Comparison of ENCODE assay signal across 18 mouse cellular contexts in genomic region chr8:53612297-53612696, GRCm38 (mm10). TPM values are rescaled to one million over a fixed set of nuclear protein-coding genes. Genes with fewer than 3 reads are reported as not detected.
A peak's percentile ranks its signal among the peaks of the same experiment; 100 is the strongest.
DNase-seq lines count a peak whose midpoint lies in the region; ATAC-seq and TF ChIP-seq lines count a peak whose summit lies in the region.
"Had no signal": no experiment of that assay in that cellular context is flagged by ENCODE, and none has a peak within 500 bp of the region (broad histone marks: within the 10 kb centered on the region; RNA-seq: fewer than 3 reads in every experiment).

No protein-coding gene starts in this region.

- TF ChIP-seq POLR2A in ES-Bruce4 (IDR thresholded peaks at IDR 0.05; ENCODE audit: insufficient read depth, low read length), result no peak
- TF ChIP-seq POLR2A in MEL (IDR thresholded peaks at IDR 0.05; ENCODE audit: control insufficient read depth in 1 of 2, insufficient read depth in 1 of 2, low read depth in 1 of 2, low read length in 2 of 2, poor library complexity in 1 of 2), result no peak

- H3K4me1 ChIP-seq in ES-Bruce4 (ENCODE audit: control insufficient read depth, insufficient read depth, low read length), result no peaks in the 10 kb centered on the region
- no peaks in the 10 kb centered on the region for H3K4me1 ChIP-seq in MEL (ENCODE audit: control insufficient read depth in 1 of 2, insufficient read depth in 2 of 2, low read length in 2 of 2)
- H3K4me1 ChIP-seq in stomach, postnatal 0 days (replicated peaks; ENCODE audit: control insufficient read depth, insufficient read depth), result no peaks in the 10 kb centered on the region
- H3K4me1 ChIP-seq: forebrain, embryonic 10.5 days; heart, embryonic 13.5 days; hindbrain, embryonic 13.5 days; kidney, embryonic 15.5 days; midbrain, embryonic 13.5 days; neural tube, embryonic 13.5 days had no signal

- no peak for TF ChIP-seq RAD21 in MEL (IDR thresholded peaks at IDR 0.05; ENCODE audit: low read depth, low read length)

- peak; percentile 35 for TF ChIP-seq CTCF in ES-Bruce4 (IDR thresholded peaks at IDR 0.05; ENCODE audit: low read depth, low read length)
- TF ChIP-seq CTCF in MEL (IDR thresholded peaks at IDR 0.05 in 2 of 3, conservative IDR thresholded peaks at IDR 0.05 in 1 of 3; ENCODE audit: control insufficient read depth in 1 of 3, insufficient read depth in 1 of 3, low read depth in 2 of 3, low read length in 3 of 3, poor library complexity in 1 of 3, severe bottlenecking in 1 of 3), result peak; percentile 25 to 43 (median 32); a peak in 5 of 6 replicates
- TF ChIP-seq CTCF in stomach, postnatal 0 days (IDR thresholded peaks at IDR 0.05; ENCODE audit: low read depth), result peak; percentile 30

- peak; percentile 13 for DNase-seq in kidney, postnatal 10 days
- DNase-seq in kidney, postnatal 14 days, result no peak
- DNase-seq in MEL (ENCODE audit: low read depth, low spot score) (peak; percentile 10), MN1 (ENCODE audit: low spot score) (no peak)
- DNase-seq in stomach, postnatal 0 days (ENCODE audit: low spot score), result no peak
- no peak for DNase-seq in right cerebral cortex, adult 18-20 months
- DNase-seq: adrenal gland, postnatal 10 days; retina, postnatal 1 day had no signal

- H3K27me3 ChIP-seq in ES-Bruce4 (ENCODE audit: control insufficient read depth, insufficient read depth, low read length, poor library complexity, severe bottlenecking) (no peaks in the 10 kb centered on the region), MEL (ENCODE audit: control insufficient read depth in 1 of 2, insufficient read depth in 2 of 2, low read length in 2 of 2) (no peaks in the 10 kb centered on the region)
- no peaks in the 10 kb centered on the region for H3K27me3 ChIP-seq in stomach, postnatal 0 days (ENCODE audit: control insufficient read depth, insufficient read depth, low read length)
- H3K27me3 ChIP-seq: heart, embryonic 13.5 days; hindbrain, embryonic 13.5 days; kidney, embryonic 15.5 days; liver, embryonic 12.5 days; midbrain, embryonic 13.5 days; neural tube, embryonic 13.5 days had no signal

- no peak overlapping the region for H3K4me3 ChIP-seq in ES-Bruce4 (ENCODE audit: low read depth, low read length)
- no peak overlapping the region for H3K4me3 ChIP-seq in MEL (ENCODE audit: control insufficient read depth in 1 of 2, insufficient read depth in 1 of 2, low read depth in 2 of 2, low read length in 2 of 2)
- no peak overlapping the region for H3K4me3 ChIP-seq in stomach, postnatal 0 days (ENCODE audit: low read depth, low read length)
- H3K4me3 ChIP-seq: forebrain, embryonic 10.5 days; heart, embryonic 13.5 days; hindbrain, embryonic 13.5 days; kidney, embryonic 15.5 days; liver, embryonic 12.5 days; midbrain, embryonic 13.5 days; neural tube, embryonic 13.5 days had no signal

- peaks cover 12% of the 10 kb centered on the region for H3K9me3 ChIP-seq in ES-Bruce4 (replicated peaks; ENCODE audit: control insufficient read depth, insufficient read depth, low read length, poor library complexity, severe bottlenecking)
- no peaks in the 10 kb centered on the region for H3K9me3 ChIP-seq in MEL (replicated peaks; ENCODE audit: insufficient read depth, low read length)
- H3K9me3 ChIP-seq in stomach, postnatal 0 days (ENCODE audit: control insufficient read depth, low read length), result no peaks in the 10 kb centered on the region
- H3K9me3 ChIP-seq: forebrain, embryonic 10.5 days; G1E; heart, embryonic 13.5 days; hindbrain, embryonic 13.5 days; kidney, embryonic 15.5 days; liver, embryonic 12.5 days; midbrain, embryonic 13.5 days; neural tube, embryonic 13.5 days had no signal

- H3K4me2 ChIP-seq in stomach, postnatal 0 days (replicated peaks; ENCODE audit: low read depth), result no peak overlapping the region
- H3K4me2 ChIP-seq: heart, embryonic 13.5 days; hindbrain, embryonic 13.5 days; kidney, embryonic 15.5 days; liver, embryonic 12.5 days; midbrain, embryonic 13.5 days; neural tube, embryonic 13.5 days had no signal

- no peaks in the 10 kb centered on the region for H3K79me2 ChIP-seq in MEL (ENCODE audit: control insufficient read depth, insufficient read depth, low read length, poor library complexity)

- TF ChIP-seq EP300 in ES-Bruce4 (IDR thresholded peaks at IDR 0.05; ENCODE audit: insufficient read depth, low read depth, low read length) (no peak), MEL (IDR thresholded peaks at IDR 0.05; ENCODE audit: low read depth in 1 of 2, low read length in 2 of 2) (no peak)
- TF ChIP-seq EP300 in stomach, postnatal 0 days (optimal IDR thresholded peaks at IDR 0.05), result no peak

- H3K27ac ChIP-seq in ES-Bruce4 (ENCODE audit: insufficient read depth, low read length) (no peak overlapping the region), MEL (ENCODE audit: control insufficient read depth, low read depth, low read length) (no peak overlapping the region)
- no peak overlapping the region for H3K27ac ChIP-seq in stomach, postnatal 0 days (replicated peaks)
- H3K27ac ChIP-seq: forebrain, embryonic 10.5 days; heart, embryonic 13.5 days; hindbrain, embryonic 13.5 days; kidney, embryonic 15.5 days; liver, embryonic 12.5 days; midbrain, embryonic 13.5 days; neural tube, embryonic 13.5 days had no signal

- 79% methylated on average over 7 of the region's 7 CpGs for WGBS in stomach, postnatal 0 days

- H3K9ac ChIP-seq in ES-Bruce4 (ENCODE audit: low read depth, poor library complexity, severe bottlenecking), result no peak overlapping the region
- H3K9ac ChIP-seq in MEL (ENCODE audit: control insufficient read depth, low read depth, low read length, poor library complexity, severe bottlenecking), result no peak overlapping the region
- no peak overlapping the region for H3K9ac ChIP-seq in stomach, postnatal 0 days (ENCODE audit: low read length)
- H3K9ac ChIP-seq: heart, embryonic 13.5 days; hindbrain, embryonic 13.5 days; kidney, embryonic 15.5 days; liver, embryonic 12.5 days; midbrain, embryonic 13.5 days; neural tube, embryonic 13.5 days had no signal

- no peak for ATAC-seq in stomach, postnatal 0 days (ENCODE audit: low FRiP score, low TSS enrichment)
- ATAC-seq: liver, embryonic 12.5 days; midbrain, embryonic 13.5 days had no signal

- no peaks in the 10 kb centered on the region for H3K36me3 ChIP-seq in ES-Bruce4 (ENCODE audit: control insufficient read depth, insufficient read depth, low read length, poor library complexity, severe bottlenecking)
- H3K36me3 ChIP-seq in MEL (ENCODE audit: control insufficient read depth in 1 of 2, insufficient read depth in 2 of 2, low read length in 2 of 2), result no peaks in the 10 kb centered on the region
- H3K36me3 ChIP-seq in stomach, postnatal 0 days (ENCODE audit: control insufficient read depth, insufficient read depth, low read length), result no peaks in the 10 kb centered on the region
- H3K36me3 ChIP-seq: hindbrain, embryonic 13.5 days; midbrain, embryonic 13.5 days; neural tube, embryonic 13.5 days had no signal

TF ChIP-seq in MEL, 35 proteins besides CTCF, POLR2A, EP300 and RAD21:
- TF ChIP-seq HCFC1 (IDR thresholded peaks at IDR 0.05; ENCODE audit: low read depth, low read length), result no peak
- TF ChIP-seq GABPA (IDR thresholded peaks at IDR 0.05; ENCODE audit: low read depth, low read length), result no peak
- no peak for TF ChIP-seq MYB (IDR thresholded peaks at IDR 0.05; ENCODE audit: low read depth, low read length)
- TF ChIP-seq ZNF384 (IDR thresholded peaks at IDR 0.05; ENCODE audit: low read depth, low read length), result no peak
- TF ChIP-seq SMC3 (IDR thresholded peaks at IDR 0.05; ENCODE audit: low read depth, low read length), result no peak
- no peak for TF ChIP-seq CHD2 (IDR thresholded peaks at IDR 0.05; ENCODE audit: low read length)
- TF ChIP-seq MXI1 (IDR thresholded peaks at IDR 0.05; ENCODE audit: low read depth, low read length), result no peak
- no peak for TF ChIP-seq POLR2AphosphoS2 (IDR thresholded peaks at IDR 0.05; ENCODE audit: low read length)
- TF ChIP-seq NRF1 (IDR thresholded peaks at IDR 0.05; ENCODE audit: insufficient read depth, low read depth, low read length, poor library complexity, severe bottlenecking), result no peak
- no peak for TF ChIP-seq USF1 (IDR thresholded peaks at IDR 0.05; ENCODE audit: low read depth, low read length)
- TF ChIP-seq TAL1 (IDR thresholded peaks at IDR 0.05; ENCODE audit: low read length), result no peak
- TF ChIP-seq MAFK (IDR thresholded peaks at IDR 0.05; ENCODE audit: borderline replicate concordance, low read depth, low read length), result no peak
- no peak for TF ChIP-seq MAX (IDR thresholded peaks at IDR 0.05; ENCODE audit: low read length)
- no peak for TF ChIP-seq TCF12 (IDR thresholded peaks at IDR 0.05; ENCODE audit: low read depth, low read length)
- TF ChIP-seq ZC3H11A (IDR thresholded peaks at IDR 0.05; ENCODE audit: low read depth, low read length), result no peak
- TF ChIP-seq CHD1 (IDR thresholded peaks at IDR 0.05; ENCODE audit: low read depth, low read length), result no peak
- TF ChIP-seq USF2 (IDR thresholded peaks at IDR 0.05; ENCODE audit: borderline replicate concordance in 1 of 2, insufficient read depth in 1 of 2, low read depth in 1 of 2, low read length in 2 of 2), result no peak
- no peak for TF ChIP-seq MYC (IDR thresholded peaks at IDR 0.05; ENCODE audit: low read depth, low read length)
- TF ChIP-seq MEF2A (IDR thresholded peaks at IDR 0.05; ENCODE audit: extremely low read depth, insufficient replicate concordance, low read depth, low read length, poor library complexity, severe bottlenecking), result no peak
- TF ChIP-seq KAT2A (conservative IDR thresholded peaks at IDR 0.05; ENCODE audit: low read depth, low read length), result no peak

RNA-seq across cellular contexts. Expression of gene Neil3, which starts 26.6 kb away (rescaled TPM):
- polyA plus RNA-seq in ES-Bruce4 (2011; ENCODE audit: insufficient read depth, insufficient read length, low read depth, missing spikeins) (10.5 and 11.7 TPM in 2 replicates), MEL (2012; ENCODE audit: insufficient read depth in 1 of 2, insufficient read length in 2 of 2, low read depth in 1 of 2, low replicate concordance in 2 of 2, missing spikeins in 1 of 2) (1 to 10 TPM in 1 of 2 experiments, not detected in 1; 8.6 TPM)
- total RNA-seq in MEL (2012; rRNA removed), result 3.9 and 4.6 TPM in 2 replicates
- 7.1 and 8.0 TPM in 2 replicates for polyA plus RNA-seq in stomach, postnatal 0 days (2015; fragmentation: Nextera tagmentation; extraction: Ambion mirVana)
- total RNA-seq: gastrocnemius, adult 18-20 months had no signal

Comparison
In these comparisons a context has a peak if more than half of its experiments do, and no peak if none do; other contexts are left out.
1. DNase-seq: peak in kidney, postnatal 10 days (single experiment) and MEL (single experiment); none in kidney, postnatal 14 days (single experiment), stomach, postnatal 0 days (single experiment), right cerebral cortex, adult 18-20 months (single experiment) and MN1 (single experiment).
2. Peak in every context shown above with its lines, with median percentiles within 50 percentile points of each other: CTCF ChIP-seq.